Mouse (Mus musculus) testis, postnatal 14 days (tissue): Measurements from ENCODE around the gene Thtpa.

Source experiments
- DNase-seq: peaks from one replicate; pipeline ENCODE4 v3.0.0; 2021; ENCODE audit warnings: low spot score

Thtpa gene

DNA sequence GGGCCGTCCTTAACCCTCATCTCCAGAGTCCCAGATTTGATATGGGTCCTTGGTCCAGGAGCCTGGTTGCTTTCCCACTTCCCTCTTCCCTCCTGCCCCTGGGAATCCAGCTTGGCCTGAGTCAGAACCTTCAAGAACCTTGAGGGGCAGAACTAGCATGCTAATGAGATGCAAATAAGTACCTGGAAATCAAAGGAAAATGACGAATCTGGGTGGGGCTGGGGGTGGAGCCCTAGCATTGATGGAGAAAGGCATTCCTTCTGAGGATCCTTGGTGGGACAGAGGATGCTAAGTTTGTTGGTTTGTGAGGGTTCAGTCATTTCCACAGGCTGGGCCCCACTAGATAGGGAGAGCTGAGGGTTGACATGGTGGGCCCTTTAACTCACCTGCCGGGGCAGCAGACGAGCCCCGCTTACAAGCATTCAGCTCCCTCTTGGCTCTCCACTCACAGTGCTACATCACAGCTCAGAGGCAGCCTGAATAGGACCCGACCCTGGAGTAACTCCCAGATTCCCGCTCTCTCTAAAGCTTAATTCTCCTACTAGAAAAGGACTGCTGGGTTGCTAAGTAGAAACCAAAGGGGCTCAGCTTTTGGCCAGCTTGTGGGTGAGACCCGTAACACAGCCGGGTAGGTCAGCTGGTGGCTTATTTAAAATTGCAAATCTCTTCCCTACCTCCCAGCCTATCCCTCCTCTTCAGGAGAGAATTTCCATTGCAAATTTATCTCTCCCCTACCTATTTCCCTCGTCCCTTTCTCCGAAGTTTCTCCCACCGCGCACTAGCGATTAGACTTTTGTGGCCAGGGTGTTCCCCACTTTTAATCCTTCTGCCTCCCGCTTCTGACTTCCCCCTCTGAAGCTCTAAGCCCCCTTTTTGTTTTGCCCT lies 16.9 kb upstream of the Thtpa start:
- no peak for DNase-seq

GRCm38 (mm10) chr14:55078366-55078989 lies 16.1 kb upstream of the Thtpa start:
- DNase-seq: no peak

DNA sequence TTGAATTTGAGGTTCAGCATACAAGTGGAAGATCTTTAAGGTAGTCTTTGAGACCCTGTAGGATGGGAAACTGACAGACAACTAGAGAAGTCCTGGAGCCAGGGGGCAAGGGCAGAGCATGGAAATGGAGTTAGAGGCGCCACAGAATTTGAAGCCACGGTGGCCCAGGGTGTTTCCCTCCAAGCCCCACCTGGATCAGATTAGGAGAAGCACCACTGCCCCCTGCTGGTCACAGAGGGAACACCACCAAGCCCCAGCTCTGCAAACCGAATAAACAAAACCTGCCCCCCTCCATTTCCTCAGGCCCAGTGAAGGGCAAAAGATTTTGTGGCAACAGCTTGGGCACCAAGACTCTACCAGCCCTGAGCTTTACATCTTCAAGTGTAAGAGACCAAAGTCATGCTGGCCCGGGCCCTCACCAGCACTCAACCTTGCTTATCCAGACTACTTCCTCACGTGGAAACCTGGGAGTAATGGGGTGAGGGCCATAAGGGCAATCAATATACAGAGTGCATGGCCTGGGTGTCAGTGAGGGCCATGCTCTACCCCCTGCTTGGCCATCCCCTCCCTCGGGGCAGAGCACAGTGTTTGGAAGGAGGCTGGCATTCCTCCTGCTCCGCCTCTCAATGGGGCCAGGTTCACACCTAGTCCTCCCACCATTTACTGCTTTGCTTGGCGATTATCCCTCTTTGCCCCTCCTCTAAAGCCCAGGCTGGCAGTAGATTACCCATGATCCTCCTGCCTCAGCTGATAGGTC lies 15.2 kb upstream of the Thtpa start:
- DNase-seq: no peak

- DNase-seq: no peak
Measured at GRCm38 (mm10) chr14:55081105-55081504, 13.5 kb upstream of the Thtpa start.

- no peak for DNase-seq
Measured at GRCm38 (mm10) chr14:55083481-55083880, 11.1 kb upstream of the Thtpa start.

GRCm38 (mm10) chr14:55085324-55086008 lies 9.1 kb upstream of the Thtpa start:
- no peak for DNase-seq

DNA sequence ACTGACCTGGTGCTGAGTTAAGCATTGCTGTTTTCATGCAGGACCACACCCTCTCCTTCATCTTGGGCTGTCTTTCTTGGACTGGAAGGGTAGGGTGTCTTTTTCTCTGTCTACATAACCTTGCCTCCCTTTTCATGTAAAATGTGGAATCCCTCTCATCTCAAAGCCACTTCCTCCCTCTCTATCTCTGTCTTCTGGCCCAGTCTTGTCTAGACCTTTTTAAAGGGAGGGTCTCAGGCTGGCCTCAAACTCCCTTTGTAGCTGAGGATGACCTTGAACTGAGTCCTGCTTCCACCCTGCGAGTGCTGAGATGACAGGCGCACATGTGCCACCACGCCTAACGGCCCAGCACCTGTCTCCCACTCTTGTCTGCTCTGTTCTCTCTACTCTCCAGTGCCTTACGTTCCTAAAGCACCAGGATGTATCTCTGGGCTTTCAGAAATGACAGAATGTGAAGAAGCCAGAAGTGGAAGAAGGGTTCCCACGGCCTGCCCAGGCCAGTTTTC lies 8.5 kb upstream of the Thtpa start:
- DNase-seq: no peak

DNA sequence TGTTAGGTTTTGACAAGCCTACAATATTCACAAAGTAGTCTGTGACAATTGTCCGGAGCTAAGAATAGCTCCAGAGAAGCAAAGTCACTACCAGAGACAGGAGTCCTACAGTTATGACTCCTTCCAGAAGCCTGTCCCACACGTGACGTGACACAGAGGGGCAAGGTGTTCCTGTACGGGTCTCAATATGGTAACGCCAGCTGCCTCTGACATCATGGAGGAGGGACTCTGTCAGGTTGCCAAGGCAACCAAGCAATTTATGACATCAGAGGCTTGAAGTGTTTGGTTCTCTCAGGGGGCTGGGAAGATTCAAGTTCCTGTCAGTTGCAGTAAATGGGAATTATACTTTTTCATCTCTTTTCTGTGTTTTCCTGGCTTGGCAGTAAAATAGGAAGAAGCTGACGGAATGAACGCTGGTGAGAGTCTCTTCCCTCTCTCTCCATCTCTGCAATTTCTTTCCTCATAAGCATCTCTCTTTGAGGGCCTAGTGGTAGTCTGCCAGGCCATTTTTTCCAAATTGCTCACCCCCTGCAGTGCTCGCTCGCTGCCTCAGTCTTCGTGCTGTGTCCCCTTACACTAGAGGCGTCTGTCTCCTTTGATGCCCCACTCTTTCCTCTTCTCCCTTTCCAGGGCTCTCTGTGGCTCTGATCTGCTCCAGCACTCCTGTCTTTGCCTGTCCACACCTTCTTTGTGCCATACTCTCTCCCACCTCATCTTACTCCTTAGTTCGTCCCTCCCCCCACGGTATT lies 5.2 kb upstream of the Thtpa start:
- no peak for DNase-seq

DNA sequence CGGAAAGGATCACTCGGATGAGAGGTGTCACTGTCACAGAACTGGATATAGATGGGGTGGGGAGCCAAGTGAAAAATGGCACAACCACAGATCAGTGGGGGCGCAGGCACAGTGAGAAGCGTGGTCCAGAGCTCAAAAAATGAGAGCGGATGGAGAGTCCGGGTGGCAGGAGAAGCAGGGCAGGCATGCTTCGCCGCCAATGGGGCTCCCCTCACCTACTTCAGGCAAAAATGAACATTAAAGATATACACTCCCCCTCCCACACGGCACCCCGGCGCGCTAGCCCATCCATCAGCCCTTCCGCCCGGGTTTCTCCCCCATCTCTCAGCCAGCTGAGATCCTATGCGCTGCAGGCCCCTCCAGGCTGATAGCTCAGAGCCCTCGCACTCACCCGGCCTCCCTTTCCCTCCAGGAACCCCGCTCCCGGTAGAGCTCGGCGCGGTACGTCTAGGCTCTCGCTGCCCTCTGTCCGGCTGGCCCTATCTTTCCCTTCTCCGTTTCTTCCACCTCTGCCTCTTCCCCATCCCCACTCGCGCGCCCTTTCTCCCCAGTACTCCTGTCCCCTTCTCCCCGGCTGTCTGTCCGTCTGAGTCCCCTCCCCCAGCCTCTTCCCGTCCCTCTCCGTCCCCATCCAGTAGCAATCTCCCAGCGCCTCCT lies 3.2 kb upstream of the Thtpa start:
- no peak for DNase-seq

GRCm38 (mm10) chr14:55092011-55092577 lies 2.5 kb upstream of the Thtpa start, which contains the start of gene Zfhx2:
Gene Zfhx2 (minus strand): TSS chr14:55092324.
- peak; percentile 94 for DNase-seq

GRCm38 (mm10) chr14:55093927-55094326 lies 657 bp upstream of the Thtpa start:
- no peak for DNase-seq

- DNase-seq: no peak
Measured at GRCm38 (mm10) chr14:55095263-55095662, 679 bp downstream of the Thtpa start.

GRCm38 (mm10) chr14:55095671-55096070 lies 1.1 kb downstream of the Thtpa start:
- DNase-seq: no peak

DNA sequence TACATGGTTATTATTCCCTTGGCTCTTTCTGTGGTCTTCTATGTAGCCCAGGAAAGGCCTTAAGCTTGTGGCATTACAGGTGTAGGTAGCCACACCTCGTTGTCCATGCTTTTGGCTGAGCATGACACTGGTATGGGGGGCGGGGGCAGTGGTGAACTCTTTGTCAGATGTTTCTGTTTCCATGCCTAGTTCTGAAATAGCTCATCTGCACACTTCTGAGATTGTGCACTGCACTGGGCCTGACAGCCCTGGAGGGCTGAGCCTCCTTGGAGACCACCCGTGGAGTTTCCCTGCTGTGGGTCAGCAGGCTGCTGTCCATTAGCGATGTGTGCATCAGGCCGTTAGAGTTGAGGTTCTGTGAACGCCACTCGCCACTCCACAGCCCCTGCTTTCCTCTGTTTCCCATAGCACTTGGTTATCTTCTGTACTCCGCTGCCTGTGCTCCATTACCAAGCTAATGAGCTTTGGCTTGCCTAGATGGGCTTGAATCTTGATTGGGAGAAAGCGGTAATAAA lies 2.0 kb downstream of the Thtpa start:
- DNase-seq: no peak

DNA sequence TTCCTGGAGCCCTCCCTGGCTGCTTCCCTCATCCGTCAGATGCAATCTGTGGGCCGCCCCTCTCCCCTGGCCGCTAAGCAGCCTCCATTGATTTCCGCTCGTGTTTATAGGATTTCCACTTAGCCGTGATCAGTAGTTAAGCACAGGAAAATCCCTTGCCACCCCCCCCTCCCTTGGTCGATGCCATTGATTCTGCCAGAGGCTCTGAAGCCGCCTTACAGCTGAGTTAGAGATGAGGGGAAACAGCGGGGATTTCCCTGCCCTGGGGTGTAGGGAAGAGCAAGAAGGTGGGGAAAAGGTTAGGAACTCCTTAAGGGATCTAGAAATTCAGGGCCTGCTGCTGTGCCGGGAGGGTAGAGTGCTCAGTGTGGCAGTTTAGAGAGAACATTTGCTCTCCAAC lies 3.1 kb downstream of the Thtpa start:
- DNase-seq: no peak

- DNase-seq: no peak
Measured at GRCm38 (mm10) chr14:55098067-55098466, 3.5 kb downstream of the Thtpa start.

DNA sequence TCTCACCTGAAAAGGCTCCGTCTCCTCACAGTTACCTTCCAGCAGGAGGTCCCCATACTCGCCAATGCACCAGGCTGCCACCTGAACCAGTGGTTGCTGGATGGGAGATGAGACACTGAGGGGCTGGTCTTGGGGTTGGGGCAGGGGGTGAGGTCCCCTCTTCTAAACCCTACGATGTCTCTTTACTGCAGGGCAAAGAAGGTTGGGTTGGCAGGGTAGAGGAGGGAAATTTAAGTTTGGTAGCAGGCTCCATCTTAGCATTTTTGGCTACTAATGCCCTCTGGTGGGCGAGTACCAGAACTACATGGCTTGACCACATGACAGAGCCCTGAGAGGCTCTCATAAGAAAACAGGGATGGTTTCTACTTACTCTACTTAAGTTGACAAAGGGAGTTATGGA lies 7.0 kb downstream of the Thtpa start:
- no peak for DNase-seq

- DNase-seq: no peak
Measured at GRCm38 (mm10) chr14:55102253-55102785, 7.7 kb downstream of the Thtpa start.

DNA sequence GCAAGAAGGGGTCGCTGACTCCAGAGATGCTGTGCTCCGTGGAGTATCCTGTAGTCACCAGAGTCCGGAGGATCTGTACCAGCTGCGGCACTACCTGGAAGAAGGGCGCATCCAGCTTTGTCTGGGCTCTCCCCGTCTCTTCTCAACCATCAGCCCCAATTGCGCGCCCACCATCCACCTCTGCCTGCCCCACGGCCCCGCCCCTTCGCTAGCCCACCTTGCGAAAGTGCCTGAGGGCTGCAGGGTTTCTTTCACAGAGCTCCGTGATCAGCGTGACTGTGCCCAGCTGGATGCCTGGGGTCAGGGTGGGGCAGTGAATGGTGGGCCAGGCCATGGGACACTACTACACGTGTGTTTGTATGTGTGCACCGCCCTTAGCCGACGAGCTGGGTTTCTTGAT lies 9.8 kb downstream of the Thtpa start:
- DNase-seq: no peak

- DNase-seq: no peak
Measured at GRCm38 (mm10) chr14:55105386-55105785, 10.8 kb downstream of the Thtpa start.
